Mouse (Mus musculus): Measurements from ENCODE around the gene Usp35. TPM values are rescaled to one million over a fixed set of nuclear protein-coding genes. Genes with fewer than 3 reads are reported as not detected.

Gene Usp35
- polyA plus RNA-seq, 1 experiment: 16.4 TPM

GRCm38 (mm10) chr7:97358347-97358746, 26.5 kb upstream of the Usp35 start:
- H3K4me3 ChIP-seq (ENCODE audit: insufficient read depth, low read length): no peak overlapping the region
- H3K4me1 ChIP-seq (ENCODE audit: control insufficient read depth, insufficient read depth, low read length): no peaks in the 10 kb centered on the region
- no peak overlapping the region for H3K27ac ChIP-seq (ENCODE audit: insufficient read depth, low read length)
- no peak for TF ChIP-seq POLR2A (IDR thresholded peaks at IDR 0.05; ENCODE audit: extremely low read depth, insufficient read depth, low read length)
- TF ChIP-seq CTCF (IDR thresholded peaks at IDR 0.05; ENCODE audit: extremely low read depth, insufficient read depth, low read length): no peak

DNA sequence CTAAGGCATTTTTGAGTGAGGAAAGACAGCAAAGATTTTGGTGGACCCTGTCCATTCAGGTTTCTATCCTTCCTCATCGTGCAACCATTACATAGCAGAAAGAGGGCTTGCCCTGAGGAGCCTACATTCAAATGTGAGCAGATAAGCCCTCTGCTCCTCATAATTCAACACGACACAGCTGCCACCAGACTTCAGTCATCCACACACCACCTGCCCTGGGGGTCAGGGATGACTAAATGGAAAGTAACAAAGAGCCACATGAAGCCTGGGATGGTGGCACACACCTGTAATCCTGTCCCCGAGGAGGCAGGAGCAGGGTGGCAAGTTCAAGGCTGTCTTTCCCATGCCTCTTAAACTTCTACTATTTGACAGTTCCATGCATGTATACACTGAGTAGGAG, 26.0 kb upstream of the Usp35 start:
- no peak for TF ChIP-seq CTCF (IDR thresholded peaks at IDR 0.05; ENCODE audit: extremely low read depth, insufficient read depth, low read length)
- TF ChIP-seq POLR2A (IDR thresholded peaks at IDR 0.05; ENCODE audit: extremely low read depth, insufficient read depth, low read length): no peak
- Histone ChIP-seq H3K4me1 (ENCODE audit: control insufficient read depth, insufficient read depth, low read length) (no peaks in the 10 kb centered on the region), H3K27ac (ENCODE audit: insufficient read depth, low read length) (no peak overlapping the region), H3K4me3 (ENCODE audit: insufficient read depth, low read length) (no peak overlapping the region)

DNA sequence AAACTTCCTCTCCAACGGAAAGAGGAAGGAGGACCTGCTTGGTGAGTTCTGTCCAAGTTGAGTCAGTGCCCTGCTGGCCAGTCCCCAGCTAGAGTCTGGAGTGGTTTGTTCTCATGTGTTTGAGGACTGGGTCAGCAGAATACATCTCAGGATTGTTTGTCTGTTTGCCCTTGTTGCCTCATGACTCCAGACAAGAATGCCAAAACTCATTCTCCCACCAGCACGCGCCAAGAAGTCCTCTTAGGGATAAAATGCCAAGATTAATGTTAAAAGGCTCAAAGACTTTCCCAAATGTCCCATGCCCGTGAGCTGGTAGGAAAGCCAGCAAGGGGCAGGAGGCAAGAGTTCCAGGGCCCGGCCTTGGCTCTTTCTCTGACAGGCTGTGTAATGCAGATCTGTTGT, 25.1 kb upstream of the Usp35 start:
- H3K27ac ChIP-seq (ENCODE audit: insufficient read depth, low read length): no peak overlapping the region
- no peaks in the 10 kb centered on the region for H3K4me1 ChIP-seq (ENCODE audit: control insufficient read depth, insufficient read depth, low read length)
- TF ChIP-seq CTCF (IDR thresholded peaks at IDR 0.05; ENCODE audit: extremely low read depth, insufficient read depth, low read length) (no peak), POLR2A (IDR thresholded peaks at IDR 0.05; ENCODE audit: extremely low read depth, insufficient read depth, low read length) (no peak)
- H3K4me3 ChIP-seq (ENCODE audit: insufficient read depth, low read length): no peak overlapping the region

GRCm38 (mm10) chr7:97356253-97356652, 24.4 kb upstream of the Usp35 start:
- Histone ChIP-seq H3K4me3 (ENCODE audit: insufficient read depth, low read length) (no peak overlapping the region), H3K27ac (ENCODE audit: insufficient read depth, low read length) (no peak overlapping the region), H3K4me1 (ENCODE audit: control insufficient read depth, insufficient read depth, low read length) (no peaks in the 10 kb centered on the region)
- no peak for TF ChIP-seq POLR2A (IDR thresholded peaks at IDR 0.05; ENCODE audit: extremely low read depth, insufficient read depth, low read length)
- no peak for TF ChIP-seq CTCF (IDR thresholded peaks at IDR 0.05; ENCODE audit: extremely low read depth, insufficient read depth, low read length)

DNA sequence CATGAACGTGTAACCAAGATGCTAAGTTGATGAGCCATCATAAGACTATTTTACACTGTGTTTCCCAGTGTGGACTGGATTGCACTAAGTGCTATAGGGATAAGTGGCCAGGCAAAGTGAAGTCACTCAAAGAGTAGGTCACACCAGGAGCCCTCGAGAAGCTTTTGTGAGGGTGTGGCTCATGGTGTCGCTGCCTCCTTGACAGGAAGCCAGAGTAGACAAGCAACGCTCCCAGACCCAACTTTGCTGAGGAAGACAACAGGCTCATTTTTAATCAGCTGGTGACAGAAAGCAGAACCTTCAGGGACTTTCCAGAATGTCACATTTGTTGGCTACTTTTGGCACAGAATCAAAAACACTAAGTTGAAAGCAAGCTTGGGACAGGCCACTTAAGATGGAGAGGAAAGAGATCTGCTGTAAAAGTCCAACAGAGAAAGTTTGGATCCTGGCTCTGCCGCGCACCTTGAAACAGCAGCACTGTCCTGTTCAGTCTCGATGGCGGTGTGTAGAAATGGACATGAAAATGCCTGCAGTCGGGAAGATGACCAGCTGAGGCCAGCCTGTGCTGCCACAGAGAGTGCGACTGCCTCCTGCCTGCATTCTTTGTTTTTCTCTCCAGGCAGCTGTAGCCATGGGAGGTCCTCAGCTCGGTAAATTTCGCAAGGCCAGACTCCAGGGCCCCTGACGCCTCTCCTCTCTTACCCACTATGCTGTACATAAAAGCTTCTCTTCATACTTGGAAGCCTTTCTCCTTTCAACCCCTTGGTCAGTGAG, 23.4 kb upstream of the Usp35 start:
- Histone ChIP-seq H3K27ac (ENCODE audit: insufficient read depth, low read length) (no peak overlapping the region; the same call in 1 of the 2 replicates), H3K4me1 (ENCODE audit: control insufficient read depth, insufficient read depth, low read length) (no peaks in the 10 kb centered on the region), H3K4me3 (ENCODE audit: insufficient read depth, low read length) (no peak overlapping the region)
- TF ChIP-seq POLR2A (IDR thresholded peaks at IDR 0.05; ENCODE audit: extremely low read depth, insufficient read depth, low read length) (no peak), CTCF (IDR thresholded peaks at IDR 0.05; ENCODE audit: extremely low read depth, insufficient read depth, low read length) (no peak)

- H3K4me1 ChIP-seq (ENCODE audit: control insufficient read depth, insufficient read depth, low read length): no peaks in the 10 kb centered on the region
- no peak overlapping the region for H3K4me3 ChIP-seq (ENCODE audit: insufficient read depth, low read length)
- no peak for TF ChIP-seq CTCF (IDR thresholded peaks at IDR 0.05; ENCODE audit: extremely low read depth, insufficient read depth, low read length)
- TF ChIP-seq POLR2A (IDR thresholded peaks at IDR 0.05; ENCODE audit: extremely low read depth, insufficient read depth, low read length): no peak
- no peak overlapping the region for H3K27ac ChIP-seq (ENCODE audit: insufficient read depth, low read length)
These were observed 21.5 kb upstream of the Usp35 start for GRCm38 (mm10) chr7:97353356-97353755.

DNA sequence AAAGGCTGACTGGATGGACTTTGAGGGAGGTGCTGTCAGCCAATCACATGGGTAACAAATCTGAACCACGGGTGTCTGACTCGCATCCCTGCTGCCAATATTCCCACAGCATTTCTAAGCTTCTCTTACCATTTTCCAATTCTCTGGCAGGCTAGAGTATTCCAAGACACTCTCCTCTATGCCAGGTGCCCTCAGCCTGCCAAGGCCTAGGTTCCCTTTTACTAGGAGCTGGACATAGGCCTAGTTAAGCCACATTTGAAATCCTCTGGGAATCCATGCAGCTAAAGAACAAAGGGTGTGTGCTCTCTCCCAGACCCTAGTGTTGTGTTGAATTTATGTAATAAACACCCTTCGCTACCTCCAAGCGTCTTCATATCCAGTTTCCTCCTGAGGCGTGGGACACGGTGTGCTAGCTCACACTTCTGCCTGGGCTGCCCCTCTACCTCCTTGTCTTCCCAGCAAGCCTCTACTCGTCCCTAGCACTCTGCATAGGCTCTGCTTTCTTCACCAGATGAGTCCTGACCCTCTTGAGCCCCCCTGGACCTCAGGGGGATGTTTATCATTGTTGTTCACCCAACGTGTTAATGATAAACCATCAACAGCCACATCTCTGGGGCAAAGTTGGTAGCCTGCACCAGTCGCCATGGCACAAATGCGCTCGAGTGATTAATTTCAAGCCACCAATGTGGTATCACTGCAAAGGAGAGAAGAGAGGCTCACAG, 20.1 kb upstream of the Usp35 start:
- no peak overlapping the region for H3K4me3 ChIP-seq (ENCODE audit: insufficient read depth, low read length)
- no peaks in the 10 kb centered on the region; the same call in 1 of the 2 replicates for H3K4me1 ChIP-seq (ENCODE audit: control insufficient read depth, insufficient read depth, low read length)
- H3K27ac ChIP-seq (ENCODE audit: insufficient read depth, low read length): no peak overlapping the region
- TF ChIP-seq CTCF (IDR thresholded peaks at IDR 0.05; ENCODE audit: extremely low read depth, insufficient read depth, low read length): no peak
- no peak for TF ChIP-seq POLR2A (IDR thresholded peaks at IDR 0.05; ENCODE audit: extremely low read depth, insufficient read depth, low read length)

GRCm38 (mm10) chr7:97350891-97351290, 19.1 kb upstream of the Usp35 start:
- Histone ChIP-seq H3K4me1 (ENCODE audit: control insufficient read depth, insufficient read depth, low read length) (peaks cover 3% of the 10 kb centered on the region; the same call in 1 of the 2 replicates), H3K27ac (ENCODE audit: insufficient read depth, low read length) (no peak overlapping the region), H3K4me3 (ENCODE audit: insufficient read depth, low read length) (no peak overlapping the region)
- TF ChIP-seq POLR2A (IDR thresholded peaks at IDR 0.05; ENCODE audit: extremely low read depth, insufficient read depth, low read length): no peak
- TF ChIP-seq CTCF (IDR thresholded peaks at IDR 0.05; ENCODE audit: extremely low read depth, insufficient read depth, low read length): no peak

DNA sequence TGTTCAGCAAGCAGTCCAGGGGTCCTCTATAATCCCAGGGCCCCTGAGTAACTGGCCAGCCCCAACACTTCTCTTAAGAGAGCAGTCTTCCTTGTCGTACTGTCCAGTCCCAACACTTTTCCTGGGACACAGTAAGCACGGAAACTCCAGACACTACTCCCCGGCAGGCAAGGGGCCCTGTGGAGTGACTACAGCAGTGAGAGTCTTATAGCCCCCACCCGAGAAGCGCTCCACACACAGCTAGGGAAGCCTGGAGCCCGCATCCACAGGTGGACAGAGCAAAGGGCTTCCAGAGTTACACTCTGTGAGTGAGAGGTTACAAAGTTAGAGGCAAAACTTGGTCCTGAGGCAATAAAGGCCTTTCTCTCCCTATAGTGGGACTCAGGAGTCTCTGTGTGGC, 17.6 kb upstream of the Usp35 start:
- TF ChIP-seq POLR2A (IDR thresholded peaks at IDR 0.05; ENCODE audit: extremely low read depth, insufficient read depth, low read length) (no peak), CTCF (IDR thresholded peaks at IDR 0.05; ENCODE audit: extremely low read depth, insufficient read depth, low read length) (no peak)
- peaks cover 8% of the 10 kb centered on the region for H3K4me1 ChIP-seq (ENCODE audit: control insufficient read depth, insufficient read depth, low read length)

DNA sequence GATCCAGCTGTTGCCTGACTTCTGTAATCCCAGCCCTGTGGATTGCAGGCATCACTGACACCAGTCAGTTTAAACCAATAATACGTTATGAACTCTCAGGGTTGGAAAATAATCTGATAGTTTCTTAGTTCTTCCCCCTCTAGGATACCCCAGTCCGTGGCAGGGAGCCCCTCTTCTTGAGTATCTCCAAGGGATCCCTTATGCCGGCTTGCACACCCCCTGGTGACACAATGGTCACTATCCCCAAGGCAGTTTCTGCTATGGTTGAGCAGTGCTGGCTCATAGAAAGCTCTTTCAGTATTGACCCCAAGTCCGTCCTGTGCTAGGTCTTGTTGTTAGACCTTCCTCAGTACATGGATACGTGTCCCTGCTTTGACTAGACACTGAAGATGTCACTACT, 17.0 kb upstream of the Usp35 start:
- Histone ChIP-seq H3K4me1 (ENCODE audit: control insufficient read depth, insufficient read depth, low read length) (peaks cover 10% of the 10 kb centered on the region), H3K27ac (ENCODE audit: insufficient read depth, low read length) (no peak overlapping the region), H3K4me3 (ENCODE audit: insufficient read depth, low read length) (no peak overlapping the region)
- TF ChIP-seq POLR2A (IDR thresholded peaks at IDR 0.05; ENCODE audit: extremely low read depth, insufficient read depth, low read length) (no peak), CTCF (IDR thresholded peaks at IDR 0.05; ENCODE audit: extremely low read depth, insufficient read depth, low read length) (no peak)

More for the DNA sequence above, 17.6 kb upstream of the Usp35 start:
- Histone ChIP-seq H3K4me3 (ENCODE audit: insufficient read depth, low read length) (no peak overlapping the region), H3K27ac (ENCODE audit: insufficient read depth, low read length) (no peak overlapping the region)
